Mouse (Mus musculus) stomach, adult 2 months (tissue): ENCODE results near the gene Chaf1b. TPM values are rescaled to one million over a fixed set of nuclear protein-coding genes. Genes with fewer than 3 reads are reported as not detected.

Experiments
- polyA plus RNA-seq: library from polyadenylated mRNA; depleted of rRNA; stranded (reverse); fragments of >200 nt; gene quantifications from 2 replicates; pipeline ENCODE4 v1.2.3, GENCODE M21; 2012; rRNA removed

Gene Chaf1b
- polyA plus RNA-seq: 1.1 and 1.7 TPM in 2 replicates

DNA sequence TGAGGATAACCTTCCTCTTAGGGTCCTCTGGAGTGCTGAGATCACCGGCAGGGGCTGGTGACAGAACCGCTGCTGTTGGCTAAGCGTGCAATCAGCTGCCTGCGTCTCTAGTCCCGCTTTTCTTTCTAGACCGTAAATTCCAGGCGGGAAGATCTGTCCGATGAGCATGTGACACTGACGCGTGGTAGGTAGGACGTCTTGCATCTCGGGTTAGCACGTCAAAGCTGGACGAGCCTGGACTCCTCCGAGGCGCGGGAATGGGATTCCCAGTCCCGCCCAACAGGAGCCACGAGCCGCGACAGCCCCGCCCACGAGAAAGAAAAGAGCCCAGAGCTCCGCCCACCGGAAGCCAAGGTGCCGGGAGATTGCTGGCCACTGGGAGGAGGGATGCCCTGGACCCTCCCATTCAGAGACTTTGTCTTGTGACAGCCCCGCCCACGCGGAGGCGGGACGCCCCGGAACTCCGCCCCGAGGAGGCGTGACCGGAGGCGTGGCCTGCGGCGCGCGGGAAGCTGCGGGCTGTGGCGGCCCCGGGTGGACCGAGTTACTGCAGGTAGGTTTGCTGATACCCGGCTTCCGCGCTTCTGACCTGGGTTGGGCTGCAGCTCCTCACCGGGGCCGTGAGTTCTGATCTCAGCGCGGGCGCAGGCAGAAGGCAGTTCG lies at the start of gene Chaf1b:
Chaf1b (plus strand) TSS at position 479 of the 663 bp plus-strand sequence.

Other genes starting within 250 kb of the Chaf1b start
- gene Cbr3, start 200.7 kb upstream of the Chaf1b start, polyA plus RNA-seq: 157 and 244 TPM in 2 replicates
- 59.0 and 65.4 TPM in 2 replicates for gene Dop1b, start 172.0 kb upstream of the Chaf1b start, polyA plus RNA-seq
- gene Morc3, start 51.8 kb upstream of the Chaf1b start, polyA plus RNA-seq: 0.31 and 0.71 TPM in 2 replicates
- 0.52 TPM in 1 of 2 replicates, not detected in the other for gene Cldn14, start 124.9 kb downstream of the Chaf1b start, polyA plus RNA-seq
- gene Sim2, start 201.0 kb downstream of the Chaf1b start, polyA plus RNA-seq: 2.4 and 2.7 TPM in 2 replicates